Mouse (Mus musculus) left cerebral cortex, postnatal 25 days (tissue): Measurements from ENCODE around the gene Mns1. TPM values are rescaled to one million over a fixed set of nuclear protein-coding genes. Genes with fewer than 3 reads are reported as not detected.

Experiments used
- DNase-seq, 2 experiments: peaks; one replicate each; pipeline ENCODE4 v3.0.0; 2022; ENCODE audit warnings: low spot score in 2 of 2, mixed read lengths in 1 of 2
- intact Hi-C: fragments of 180-260 bp; cut with DNase I; formaldehyde crosslinking; loops from one replicate; pipeline ENCODE4 v1.15.1; 2025
- microRNA-seq, 2 experiments: library from miRNA; unstranded; fragments of <30 nt; microRNA quantifications; one replicate each; pipeline ENCODE4 v1.2.0; 2022
- total RNA-seq, 2 experiments: library from RNA; stranded (reverse); gene quantifications; 2 replicates each; pipeline ENCODE4 v1.2.3; 2021

Gene Mns1
- total RNA-seq, 2 experiments from 2014 or later = 0.82 to 1.1 TPM

DNA sequence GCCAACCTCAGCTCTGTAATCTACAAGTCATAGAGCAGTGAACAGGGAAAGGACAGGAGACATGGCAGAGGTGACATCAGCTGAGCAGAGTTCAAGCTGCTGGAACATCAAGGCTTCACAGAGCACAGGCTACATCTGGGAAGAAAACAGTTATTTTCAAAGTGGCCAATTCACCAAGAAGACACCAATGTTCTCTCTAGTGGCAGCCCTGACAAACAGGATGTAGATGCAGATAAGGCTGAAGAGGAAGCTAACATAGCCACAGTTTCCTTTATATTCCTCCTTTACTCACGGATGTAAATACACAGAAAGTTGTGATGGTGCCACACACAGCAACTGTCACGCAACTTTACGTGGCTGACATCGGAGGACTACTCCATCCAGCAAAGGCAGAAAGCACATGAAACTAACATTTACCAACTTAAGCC is 28.0 kb downstream of the Mns1 start:
- DNase-seq = no peak
- intact Hi-C loops = no loop called here

DNA sequence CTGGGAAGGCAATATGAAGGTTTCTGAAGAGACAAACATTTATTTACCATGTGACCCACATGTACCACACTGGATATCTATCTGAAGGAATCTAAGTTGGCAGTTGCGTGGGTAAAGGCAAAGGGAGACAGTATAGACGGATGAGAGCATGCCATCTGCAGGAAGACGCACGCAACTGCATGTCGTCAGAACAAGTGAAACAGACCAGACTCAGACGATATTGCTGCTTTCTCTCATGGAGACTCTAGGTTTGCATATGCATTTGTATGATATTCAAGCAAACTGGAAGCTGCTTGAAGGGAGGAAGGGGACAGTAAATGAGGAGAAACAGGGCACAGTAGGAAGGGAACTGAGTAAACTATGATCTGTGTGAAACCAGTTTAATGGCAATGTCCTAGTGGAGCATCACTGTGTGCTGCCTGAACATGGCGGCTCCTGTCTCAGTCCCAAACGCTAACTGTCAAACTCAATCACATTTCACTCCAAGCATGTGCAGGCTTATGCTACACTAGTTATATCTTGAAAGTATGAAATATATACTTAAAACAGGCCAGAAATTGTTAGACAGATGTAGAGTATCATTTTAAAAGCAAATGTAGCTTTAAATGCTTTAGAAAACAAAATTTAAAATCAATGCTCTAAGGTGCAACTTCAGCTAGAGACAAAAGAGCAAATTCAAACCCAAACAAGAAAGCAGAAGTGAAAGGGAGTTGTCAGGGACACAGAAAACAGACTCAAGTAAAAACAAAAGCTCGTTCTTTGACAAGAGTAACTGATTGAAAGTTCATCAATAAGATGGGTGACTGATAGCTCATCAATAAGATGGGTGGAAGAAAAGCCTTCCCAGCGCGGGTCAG is 30.0 kb downstream of the Mns1 start:
- intact Hi-C loops = no loop called here

DNA sequence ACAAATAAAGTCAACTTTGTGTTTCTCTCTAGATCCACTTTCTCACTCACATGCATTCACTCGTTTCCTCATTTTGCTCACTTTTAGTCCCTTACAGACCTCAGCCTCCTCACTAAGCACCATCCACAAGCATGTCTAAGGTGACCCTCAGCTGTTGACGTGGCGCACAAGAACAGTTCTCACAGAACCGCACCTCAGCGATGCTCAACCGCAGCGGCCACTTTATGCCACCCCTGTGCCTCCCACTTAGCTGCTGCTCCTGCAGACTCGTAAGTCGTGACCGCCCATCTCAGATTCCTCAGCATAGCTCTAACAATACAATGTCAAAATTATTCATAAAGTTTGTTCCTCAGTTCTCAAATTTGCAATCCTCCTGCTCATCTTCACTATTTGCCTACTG is 30.8 kb downstream of the Mns1 start:
- intact Hi-C loops = no loop called here
- DNase-seq = no peak

More for the DNA sequence above, 30.0 kb downstream of the Mns1 start:
- DNase-seq = peak in 1 of 2 experiments; percentile 24

- DNase-seq = no peak
- intact Hi-C loops = no loop called here
Observed at GRCm38 (mm10) chr9:72469851-72470250, 32.0 kb downstream of the Mns1 start.

- peak; percentile 57 to 72 for DNase-seq
- intact Hi-C loops = no loop called here
Observed at GRCm38 (mm10) chr9:72475511-72475910, 37.7 kb downstream of the Mns1 start.

- no peak for DNase-seq
- intact Hi-C loops = no loop called here
Observed at GRCm38 (mm10) chr9:72477306-72477705, 39.5 kb downstream of the Mns1 start.

DNA sequence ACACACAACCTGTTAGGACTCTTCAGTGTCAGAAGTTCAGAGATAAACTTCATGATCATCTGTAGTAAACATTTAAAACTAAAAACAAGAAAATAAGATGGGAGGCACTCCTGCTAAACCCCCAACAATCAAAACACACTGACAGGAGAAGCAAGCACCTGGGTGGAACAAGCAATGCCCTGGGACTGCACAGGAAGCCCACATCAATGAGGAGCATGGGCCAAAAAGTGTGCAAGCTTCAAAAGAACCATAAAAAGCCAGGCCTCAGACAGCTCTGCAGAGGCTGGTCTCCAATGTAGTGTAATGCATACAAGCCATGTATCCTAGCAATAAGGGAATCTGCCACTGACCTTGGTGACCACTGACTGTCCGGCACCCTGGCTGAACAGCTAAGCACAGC is 41.5 kb downstream of the Mns1 start:
- DNase-seq = no peak
- intact Hi-C loops = no loop called here

DNA sequence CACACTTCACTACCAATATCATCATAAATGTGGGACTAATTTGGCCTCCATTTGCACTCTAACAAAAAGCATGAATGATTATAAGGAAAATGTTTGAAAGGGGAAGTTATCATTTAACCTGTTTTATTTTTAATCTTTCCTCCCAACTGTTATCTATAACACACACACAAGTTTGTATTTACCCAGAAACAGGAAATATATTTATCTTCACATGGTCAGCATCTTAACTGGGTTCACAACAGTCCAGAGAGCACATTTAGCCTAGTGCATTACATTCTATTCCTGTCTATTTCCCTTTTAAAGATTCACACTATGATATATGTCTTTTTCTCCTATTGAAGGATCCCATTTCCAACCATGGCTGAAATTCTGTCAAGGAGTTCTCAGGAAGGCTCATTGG is 50.7 kb downstream of the Mns1 start:
- DNase-seq = no peak
- intact Hi-C loops = no loop called here

DNA sequence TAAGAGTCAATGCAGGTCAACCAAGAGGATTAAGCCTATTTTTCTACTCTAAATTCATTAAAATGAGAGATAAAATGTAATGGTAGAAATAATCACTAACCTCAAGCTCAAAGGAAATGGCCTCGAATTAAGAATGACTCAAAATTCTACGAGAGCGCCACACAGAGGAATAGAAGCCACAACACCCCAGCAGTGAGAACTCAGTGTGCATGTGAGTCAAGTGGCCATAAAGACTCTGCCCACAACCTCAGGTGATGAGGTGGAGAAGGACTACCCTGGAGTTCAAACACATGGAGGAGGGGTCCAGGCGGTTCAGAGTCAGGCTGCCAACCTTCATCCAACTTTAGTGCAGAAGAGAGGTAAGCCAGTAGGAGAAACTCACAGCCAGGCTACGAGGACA is 51.3 kb downstream of the Mns1 start:
- no peak for DNase-seq
- intact Hi-C loops = no loop called here

DNA sequence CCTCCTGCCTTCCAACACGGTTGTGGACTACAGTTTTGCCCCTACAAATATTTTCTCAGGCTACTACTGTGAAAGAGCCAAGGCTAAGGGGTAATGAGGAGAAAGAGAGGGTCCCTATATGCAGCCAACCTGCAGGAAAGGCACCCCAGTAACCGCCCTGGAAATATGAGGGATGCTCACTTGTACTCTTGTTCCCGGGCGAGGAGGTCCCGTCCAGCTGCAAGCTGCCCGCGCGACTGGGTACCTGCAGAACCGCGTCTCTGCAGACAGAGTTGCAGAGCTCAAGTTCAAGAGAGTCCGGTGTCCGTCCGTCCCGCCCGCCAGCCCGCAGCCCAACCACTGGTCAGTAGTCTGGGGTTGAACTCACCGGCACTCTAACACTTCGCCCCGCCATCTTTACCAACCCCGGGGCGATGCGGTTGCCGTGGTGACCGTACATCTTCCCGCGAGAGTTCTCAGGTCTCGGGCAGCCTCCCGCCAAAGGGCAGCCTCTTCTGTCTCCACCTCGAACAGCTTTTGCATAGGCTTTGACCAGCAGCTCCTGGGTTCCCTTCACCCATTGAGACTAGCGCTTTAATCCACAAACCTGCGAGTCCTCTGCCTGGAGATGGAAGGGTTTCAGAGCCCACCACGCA is 53.9 kb downstream of the Mns1 start:
- intact Hi-C loops = loop anchor here (2.0 kb wide), 1 partner anchor 39 kb away; no protein-coding TSS in a partner anchor
- peak; percentile 85 to 91 for DNase-seq

DNA sequence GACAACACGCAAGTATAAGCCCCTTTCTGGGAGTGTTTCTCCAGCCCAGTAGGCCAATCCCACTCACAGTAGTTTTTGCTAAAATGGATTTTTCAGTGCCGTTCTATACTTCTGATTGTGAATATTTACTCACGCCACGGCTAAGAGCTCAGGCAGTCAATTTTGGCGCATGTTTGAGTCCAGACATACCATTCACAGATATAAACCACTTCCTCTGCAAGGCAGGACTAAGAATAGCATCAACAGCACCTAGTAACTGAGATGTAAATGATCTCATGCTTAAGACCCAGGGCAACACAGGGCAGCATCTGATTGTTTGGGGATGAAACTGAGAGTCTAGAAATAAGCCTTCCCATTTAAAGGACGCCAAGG is 54.4 kb downstream of the Mns1 start, which contains the start of gene Tex9:
Gene Tex9, minus strand, starts transcription at position 19 of the 372 bp plus-strand sequence.
- no peak for DNase-seq
- intact Hi-C loops = loop anchor here (2.0 kb wide), 1 partner anchor 39 kb away; no protein-coding TSS in a partner anchor

- intact Hi-C loops = loop anchor here (2.0 kb wide), 1 partner anchor 37 kb away; no protein-coding TSS in a partner anchor
- no peak for DNase-seq
Observed at GRCm38 (mm10) chr9:72493465-72493864, 55.7 kb downstream of the Mns1 start.

DNA sequence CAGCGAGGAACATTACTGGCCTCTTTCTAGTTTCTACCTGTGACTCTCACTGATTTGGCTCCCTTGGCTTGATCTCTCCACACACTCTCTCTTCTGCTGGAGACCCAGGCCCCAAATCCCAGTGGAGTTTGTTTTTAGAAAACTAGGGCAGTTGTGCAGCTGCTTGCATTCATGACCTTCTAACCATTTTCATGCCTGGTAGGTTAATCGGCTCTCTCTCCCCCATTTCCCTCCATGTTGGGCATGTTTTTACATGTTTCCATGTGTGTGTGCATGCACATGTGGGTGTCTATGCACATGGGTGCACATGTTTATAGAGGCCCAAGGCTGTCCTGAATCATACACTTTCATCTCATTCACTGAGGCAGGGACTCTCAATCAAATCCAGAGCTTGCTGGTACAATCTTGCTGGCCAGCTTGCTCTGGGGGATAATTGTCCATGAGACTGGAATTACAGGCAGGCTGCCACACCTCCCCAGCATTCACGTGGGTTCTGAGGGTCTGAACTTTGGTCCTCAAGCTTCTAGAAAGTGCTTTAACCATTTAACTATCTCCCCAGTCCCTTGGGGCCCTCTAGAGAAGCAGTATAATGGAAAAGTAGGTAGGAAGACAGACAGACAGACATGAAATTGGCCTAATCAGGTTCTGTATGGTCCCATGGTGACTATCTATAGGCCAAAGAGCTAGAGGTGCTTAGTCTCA is 56.3 kb downstream of the Mns1 start:
- DNase-seq = no peak
- intact Hi-C loops = loop anchor here (2.0 kb wide), 1 partner anchor 37 kb away; no protein-coding TSS in a partner anchor

DNA sequence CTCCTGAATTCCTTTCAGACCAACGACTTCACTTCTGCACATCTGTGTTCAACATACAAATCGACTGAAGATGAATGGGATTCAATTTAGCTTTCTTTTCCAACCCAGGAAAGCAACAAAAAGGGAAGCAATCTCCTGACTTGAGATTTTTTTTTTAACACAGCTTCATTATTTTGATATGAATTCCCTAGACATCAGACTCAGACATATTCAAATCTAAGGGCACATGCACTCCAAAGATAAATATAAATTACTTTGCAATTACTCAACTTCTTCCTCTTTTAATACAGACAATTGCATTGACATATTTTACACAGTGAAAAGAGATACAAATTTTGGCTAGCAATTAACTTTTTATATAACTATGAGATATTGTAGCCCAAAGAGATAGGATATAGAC is 58.9 kb downstream of the Mns1 start:
- no peak for DNase-seq
- intact Hi-C loops = no loop called here

DNA sequence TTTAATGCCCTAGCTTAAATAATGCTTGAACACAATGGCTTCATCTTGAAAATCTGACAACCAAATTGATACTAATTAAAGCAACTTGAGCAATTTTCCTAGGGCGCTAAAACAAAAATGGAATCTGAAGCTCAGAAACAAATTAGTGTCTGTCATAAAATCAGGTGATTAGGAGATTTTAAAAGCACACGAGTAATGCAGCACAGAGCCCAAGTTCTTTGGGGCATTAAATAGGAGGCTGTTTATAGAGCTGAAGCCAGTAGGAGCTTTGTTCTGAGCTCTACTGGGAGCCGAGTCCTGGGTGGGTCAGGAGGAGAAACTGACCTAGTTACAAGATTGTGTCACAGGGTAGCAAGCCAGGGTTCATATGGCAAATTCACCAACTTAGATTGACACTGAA is 59.4 kb downstream of the Mns1 start:
- intact Hi-C loops = no loop called here
- DNase-seq = no peak

Small RNAs within 50 kb of the gene (microRNA-seq; reads per million reads assigned to microRNA genes)
- gene Gm28010 = 0 reads per million in 2 experiments

Other genes with a start within 250 kb of the Mns1 start
- gene Zfp280d, start 163.2 kb upstream of the Mns1 start, total RNA-seq = 10 to 100 TPM; 56.4 to 57.9 TPM
- 10 to 100 TPM in 1 of 2 experiments, 1 to 10 TPM in 1; 8.3 to 13.9 TPM for gene Tex9, start 54.2 kb downstream of the Mns1 start, total RNA-seq
- 10 to 100 TPM; 27.7 to 30.3 TPM for gene Rfx7, start 94.2 kb downstream of the Mns1 start, total RNA-seq
- gene Nedd4, start 224.3 kb downstream of the Mns1 start, total RNA-seq = 100 to 1,000 TPM; 275 to 288 TPM